Mouse (Mus musculus): ENCODE results near the gene B130006D01Rik.

DNA sequence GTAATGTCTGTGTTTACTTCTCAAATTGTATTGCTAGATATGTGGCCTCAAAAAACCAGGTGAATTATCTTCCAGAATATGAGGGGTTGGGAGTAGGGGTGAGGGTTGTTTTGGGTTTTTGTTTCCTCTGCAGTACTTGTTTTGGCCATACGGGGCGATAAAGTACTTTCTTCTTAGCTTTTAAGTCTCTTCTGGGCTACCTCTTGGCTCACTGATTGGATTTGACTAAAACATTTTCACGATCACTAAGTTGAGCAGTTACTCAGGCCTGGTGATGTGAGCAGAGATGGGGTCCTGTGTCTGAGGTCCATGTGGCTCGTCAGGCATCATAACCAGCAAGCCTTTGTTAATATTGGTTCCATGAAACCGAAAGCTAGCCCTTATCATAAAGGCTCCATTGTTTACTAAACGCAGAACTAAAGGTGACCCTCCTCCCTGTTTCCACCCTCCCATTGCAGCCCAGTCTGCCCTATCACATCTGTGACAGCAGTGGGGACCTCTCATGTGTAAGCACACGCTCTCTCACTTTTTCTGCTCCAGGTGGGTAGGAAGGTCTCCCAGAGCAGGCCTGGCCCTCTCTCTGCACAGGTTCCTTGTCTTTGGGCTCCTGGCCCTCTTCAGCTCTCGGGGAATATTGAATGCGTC, 47.5 kb downstream of the B130006D01Rik start:
- TF ChIP-seq POLR2A (IDR thresholded peaks at IDR 0.05; ENCODE audit: insufficient read depth, low read depth, low read length) (no peak), CTCF (IDR thresholded peaks at IDR 0.05; ENCODE audit: insufficient read depth, low read depth, low read length) (no peak)

All from olfactory bulb, adult 2 months (tissue).